Mouse (Mus musculus) inflammation-experienced regulatory T-cells, adult 6 months (primary cell): ENCODE measurements at regions not wholly inside any gene's neighbourhood (a gene's known extent, or its start where the extent isn't known, plus 50 kb on each side); places are given as distances from the start of the nearest gene placed in this dataset.
A peak's percentile ranks its signal among the peaks of the same experiment; 100 is the strongest.
"Not testable (repeated sequence)": the region's sequence is repeated elsewhere in the genome, so short reads cannot be mapped to it uniquely, and the experiment has no call there.

Source experiments
- ATAC-seq: one replicate; pipeline ENCODE4 v1.8.0; 2017

DNA sequence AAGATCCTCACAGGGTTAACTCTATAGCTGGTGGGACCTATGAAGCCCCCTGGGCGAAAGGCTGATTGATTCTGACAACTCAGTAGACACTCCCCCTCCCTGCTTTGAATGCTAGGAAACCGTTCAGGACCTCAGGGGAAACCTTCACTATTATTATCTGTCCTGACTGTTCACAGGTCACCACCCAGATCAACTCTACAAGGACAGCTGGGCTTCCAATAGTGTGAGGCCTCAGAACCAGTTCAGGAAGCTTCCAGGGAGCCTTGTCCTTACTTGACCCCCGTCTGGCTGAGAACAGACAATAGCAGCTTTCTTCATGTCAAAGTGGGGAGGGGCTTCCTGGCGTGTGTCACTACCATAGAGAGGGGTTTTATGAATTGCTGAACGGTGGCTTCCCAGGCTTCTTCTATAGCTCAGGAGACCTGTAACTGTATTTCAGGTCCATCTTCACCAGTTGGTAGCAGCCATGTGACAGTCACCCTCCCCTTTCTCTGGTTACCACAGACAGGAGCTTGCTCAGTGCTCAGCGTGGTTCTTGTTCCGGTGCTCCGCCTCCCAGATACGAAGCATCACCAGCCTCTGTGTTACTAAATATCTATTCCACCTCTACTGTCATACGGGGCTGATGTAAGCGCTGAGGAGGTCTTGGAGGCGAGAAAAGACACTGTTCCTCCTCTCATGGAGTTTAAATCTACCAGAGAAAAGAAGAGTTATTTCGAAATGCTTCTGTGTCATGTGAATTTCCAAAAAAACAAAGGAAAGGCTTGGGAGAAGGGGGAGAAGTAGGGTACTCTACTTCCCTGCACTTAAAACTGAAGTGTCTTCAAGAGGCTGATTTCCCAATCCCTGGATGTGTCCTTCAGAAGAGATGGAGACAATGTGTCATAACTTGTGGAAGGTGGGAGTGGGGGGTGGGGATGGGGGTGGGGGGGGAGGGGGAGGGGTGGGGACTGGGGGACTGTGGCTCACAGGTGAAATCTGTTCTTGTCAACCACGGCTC lies 96.9 kb downstream of the Vcpkmt start:
- ATAC-seq = peak; percentile 100

DNA sequence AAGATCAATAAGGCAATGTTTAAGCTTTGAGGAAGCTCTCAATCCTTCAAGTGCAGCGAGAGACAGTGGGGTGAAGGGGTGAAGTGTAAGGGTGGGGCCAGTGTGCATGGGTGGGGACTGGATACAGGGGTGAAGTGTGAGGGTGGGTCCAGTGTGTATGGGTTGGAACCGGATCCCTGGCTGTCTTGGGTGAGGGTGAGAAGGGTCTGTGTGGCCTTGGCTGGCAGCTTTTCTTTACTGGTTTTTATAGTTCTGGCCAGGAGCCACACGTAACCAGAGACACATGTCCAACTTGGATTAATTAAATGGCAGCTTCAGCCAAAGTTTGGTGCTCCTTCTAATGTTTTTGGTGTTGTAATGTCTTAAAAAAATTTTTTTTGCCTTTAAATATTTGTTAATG lies 101.4 kb downstream of the Vcpkmt start:
- ATAC-seq = no peak

DNA sequence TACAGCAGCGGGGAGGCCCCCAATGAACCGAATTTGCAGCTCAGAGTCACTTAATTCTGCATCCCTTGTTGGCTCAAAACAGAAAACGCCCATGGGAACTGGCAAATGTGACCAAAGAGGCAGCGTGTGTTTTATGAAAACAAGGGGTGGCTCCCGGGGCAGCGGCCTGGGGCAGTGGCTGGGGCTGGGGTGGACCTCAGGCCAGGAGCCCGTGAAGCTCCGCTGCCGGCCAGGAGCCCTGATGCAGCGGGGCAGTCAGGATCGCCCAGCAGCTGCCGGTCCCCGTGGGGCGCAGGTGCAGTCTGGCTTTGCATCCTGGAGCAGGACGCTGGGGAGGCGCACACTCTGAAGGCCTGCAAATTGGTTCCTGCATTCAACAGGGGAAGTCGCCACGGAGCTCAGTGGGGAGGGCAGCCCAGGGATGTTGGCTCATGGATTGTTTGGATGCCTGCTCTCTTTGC lies 104.4 kb upstream of the Gm9887 start:
- ATAC-seq = no peak

DNA sequence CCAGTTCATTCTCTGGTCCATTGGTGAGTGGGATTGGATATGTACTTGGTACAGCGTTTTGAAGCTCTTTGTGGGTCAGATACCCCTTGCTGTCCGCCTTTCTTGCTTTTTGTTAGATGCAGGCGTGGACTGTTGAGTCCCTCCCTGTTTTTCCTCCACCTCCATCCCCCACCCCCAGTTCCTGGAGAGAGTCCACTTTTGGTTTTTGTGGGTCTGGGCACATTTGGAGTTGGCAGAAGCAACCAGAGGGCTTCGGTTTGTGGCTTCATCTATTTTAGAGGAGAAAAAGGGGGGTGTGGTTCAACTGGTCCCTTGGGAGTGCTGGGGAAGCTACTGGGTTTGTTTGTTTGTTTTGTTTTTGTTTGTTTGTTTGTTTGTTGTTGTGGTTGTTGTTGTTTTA lies 103.9 kb upstream of the Gm9887 start:
- ATAC-seq = no peak

DNA sequence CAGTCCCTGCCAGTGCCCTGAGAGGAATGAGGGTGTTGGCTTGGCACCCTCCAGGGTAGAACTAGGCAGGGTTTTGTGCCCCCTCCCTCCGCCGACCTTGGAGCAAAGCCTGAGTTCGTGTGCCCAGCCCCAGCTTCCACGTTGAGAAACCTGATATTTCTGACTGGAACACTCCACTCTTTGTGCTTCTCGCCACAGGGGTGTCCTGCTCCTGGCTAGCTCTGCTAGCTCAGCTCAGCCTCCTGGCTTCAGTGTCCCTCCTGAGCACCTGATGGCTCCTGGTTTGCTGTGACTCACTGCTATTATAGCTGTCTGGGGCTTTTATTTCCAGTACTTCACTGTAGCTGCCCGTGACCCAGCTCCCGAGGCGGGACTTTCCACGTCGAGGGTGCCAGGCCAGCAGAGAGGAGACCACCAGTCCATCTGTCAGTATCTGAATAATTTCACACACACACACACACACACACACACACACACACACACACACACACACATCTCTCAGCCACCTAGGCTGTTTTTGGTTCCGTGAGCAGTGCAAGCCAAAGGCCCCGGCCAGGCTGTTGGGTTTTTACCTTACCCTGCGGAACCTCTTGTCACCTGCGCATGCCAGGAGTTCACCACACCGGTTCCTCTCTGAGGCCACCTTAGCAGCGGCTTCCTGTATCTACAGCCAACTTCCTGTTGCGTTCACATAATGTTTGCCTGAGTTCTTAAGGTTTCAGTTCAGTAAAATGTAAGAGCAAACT lies 102.8 kb upstream of the Gm9887 start:
- ATAC-seq = peak; percentile 95

DNA sequence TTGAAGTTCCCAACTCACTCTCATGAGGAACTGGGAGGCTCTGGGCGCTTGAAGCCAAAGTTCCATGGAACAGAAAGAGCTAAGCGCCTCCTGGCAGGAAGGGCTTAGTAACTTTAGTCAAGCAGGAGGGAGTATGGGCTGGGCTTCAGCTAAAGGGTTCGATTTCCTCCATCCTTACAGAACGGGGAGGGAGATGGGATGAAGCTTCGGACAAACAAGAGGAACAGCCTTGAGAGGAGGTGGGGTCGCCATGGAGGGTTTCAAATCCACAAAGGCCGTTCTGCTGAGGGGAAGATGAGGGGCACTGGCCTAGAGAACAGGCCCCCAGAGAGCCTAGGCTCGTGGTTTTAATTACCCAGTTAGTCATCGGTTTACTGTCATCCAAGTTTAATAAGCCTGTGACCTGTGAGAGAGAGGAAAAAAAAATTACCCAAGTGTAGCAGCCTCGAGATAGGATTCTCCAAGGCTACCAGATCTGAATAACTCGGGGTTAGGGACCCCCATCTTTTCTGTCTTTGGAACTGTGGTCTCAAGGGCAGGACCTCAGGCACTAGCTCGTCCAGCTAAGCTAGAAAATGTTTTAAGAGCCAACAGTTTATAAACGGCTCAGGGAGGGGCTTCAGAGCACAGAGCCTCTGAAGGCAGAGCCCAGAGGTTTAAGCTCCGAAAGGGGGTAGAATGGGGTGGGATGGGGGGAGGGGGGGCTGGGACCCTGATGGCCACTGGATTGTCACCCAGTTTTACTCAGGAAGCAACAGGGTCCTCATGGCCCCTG lies 102.1 kb upstream of the Gm9887 start:
- ATAC-seq = no peak

DNA sequence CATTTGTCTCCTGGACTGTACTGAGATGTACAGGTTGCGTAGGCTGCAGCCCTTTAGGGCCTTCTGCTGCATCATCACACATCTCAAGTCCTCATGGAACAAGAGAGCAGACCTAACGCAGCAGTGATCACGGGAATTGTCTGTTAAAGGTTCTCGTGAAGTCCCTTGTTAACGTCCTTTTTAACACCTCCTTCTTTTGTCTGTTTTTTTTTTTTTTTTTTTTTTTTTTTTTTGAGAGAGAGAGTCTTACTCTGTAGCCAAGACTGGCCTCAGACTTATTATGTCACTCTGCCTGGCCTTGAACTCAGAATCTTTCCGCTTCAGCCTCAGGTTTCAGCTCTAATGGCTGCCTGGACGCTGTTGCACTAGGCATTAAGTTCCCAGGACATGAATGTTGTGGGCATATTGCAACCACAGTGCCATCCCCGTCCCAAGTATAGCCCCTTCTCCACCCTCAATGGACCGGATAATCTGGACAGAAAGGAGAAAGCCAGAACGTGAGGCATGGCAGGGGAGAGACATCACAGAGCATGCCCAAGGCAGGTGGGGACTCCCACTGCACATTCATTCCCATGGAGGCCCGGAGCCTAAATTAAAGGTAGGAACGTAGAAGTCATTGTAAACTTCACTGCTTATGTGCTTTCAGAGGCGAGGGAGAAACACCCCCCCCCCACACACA lies 101.3 kb upstream of the Gm9887 start:
- no peak for ATAC-seq

DNA sequence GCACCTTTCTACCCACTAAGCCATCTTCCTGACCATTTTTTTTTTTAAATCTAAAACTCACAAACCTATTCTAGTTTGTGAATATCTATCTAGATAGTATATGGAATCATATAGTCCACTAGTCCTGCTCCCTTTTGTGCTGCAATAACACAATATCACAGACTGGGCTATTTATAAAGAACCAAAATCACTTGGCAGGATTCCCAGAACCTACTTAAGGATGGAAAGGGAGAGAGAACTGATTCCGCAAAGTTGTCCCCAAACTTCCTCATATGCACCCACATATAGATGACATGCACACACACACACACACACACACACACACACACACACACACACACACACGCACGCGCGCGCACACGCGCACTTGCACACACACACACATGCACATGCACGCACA lies 100.7 kb upstream of the Gm9887 start:
- ATAC-seq = no peak

DNA sequence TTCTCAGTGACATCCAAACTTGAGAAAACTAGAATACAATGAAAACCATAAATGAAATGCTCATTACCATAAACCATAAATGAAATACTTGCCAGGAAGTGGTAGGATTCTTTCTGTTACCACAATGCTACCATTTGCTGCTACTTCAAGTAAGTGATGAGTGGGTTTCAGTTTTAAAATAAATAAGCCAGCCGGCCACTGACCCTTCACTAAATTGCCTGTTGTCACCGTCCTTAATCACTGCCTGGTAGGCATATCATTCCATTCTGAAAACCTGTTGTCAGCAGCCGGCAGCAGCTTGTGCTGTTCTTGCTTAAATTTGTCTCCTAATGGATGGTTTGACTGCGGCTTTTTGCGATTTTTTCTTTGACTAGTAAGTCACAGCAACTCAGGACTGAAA lies 99.6 kb upstream of the Gm9887 start:
- ATAC-seq = peak; percentile 20

DNA sequence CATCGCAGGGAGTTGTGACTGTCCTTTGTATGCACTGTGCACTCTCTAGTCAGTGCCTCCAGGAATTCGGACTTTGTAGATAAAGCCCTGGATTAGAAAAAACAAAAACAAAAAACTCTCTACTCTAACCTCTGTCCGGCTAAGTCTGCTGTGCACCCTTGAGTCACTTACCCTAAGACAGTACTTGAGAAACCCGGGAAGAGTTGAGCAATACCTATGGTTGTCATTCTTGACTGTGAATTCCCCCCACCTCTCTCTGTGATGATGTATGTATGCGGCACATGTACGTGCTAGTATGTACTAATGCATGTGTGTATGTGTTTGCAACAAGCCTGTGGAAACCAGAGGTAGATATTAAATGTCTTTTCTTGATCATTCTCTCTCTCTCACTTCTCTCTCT lies 96.7 kb upstream of the Gm9887 start:
- ATAC-seq = no peak

DNA sequence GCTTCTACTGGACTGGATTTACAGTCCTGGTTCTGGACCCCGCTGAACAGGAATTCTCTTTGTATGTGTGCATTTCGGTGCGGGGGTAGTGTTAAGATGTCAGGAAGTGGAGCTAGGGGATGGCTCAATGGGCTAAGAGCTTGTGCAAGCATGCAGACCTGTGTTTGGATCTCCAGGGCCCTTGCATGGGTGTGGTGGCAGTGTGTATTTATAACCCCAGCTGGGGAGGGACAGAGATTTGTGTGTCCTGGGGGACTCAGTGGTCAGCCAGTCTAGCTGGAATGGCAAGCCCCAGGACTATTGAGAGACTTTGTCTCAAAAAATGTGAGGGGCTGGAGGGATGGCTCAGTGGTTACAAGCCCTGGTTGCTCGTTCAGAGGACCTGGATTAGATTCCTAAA lies 95.1 kb upstream of the Gm9887 start:
- ATAC-seq = no peak

DNA sequence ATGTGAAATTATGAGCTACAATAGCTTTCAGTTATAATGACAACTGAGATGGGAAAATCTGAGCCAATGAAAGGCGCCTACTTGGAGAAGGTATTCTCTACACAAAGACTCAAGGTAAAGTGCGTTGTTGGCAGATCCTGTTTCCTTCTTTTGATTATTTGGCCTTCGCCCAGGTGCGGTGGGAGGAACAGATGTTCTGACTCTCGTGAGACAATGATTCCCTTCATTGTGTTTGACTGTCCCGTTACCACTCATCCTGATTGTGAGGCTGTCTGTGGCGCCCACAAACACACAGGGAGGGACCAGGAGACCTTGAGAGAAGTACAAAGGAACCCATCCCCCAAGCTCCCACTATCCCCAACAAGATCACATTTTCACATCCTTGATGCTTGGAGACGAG lies 92.6 kb upstream of the Gm9887 start:
- ATAC-seq = no peak

DNA sequence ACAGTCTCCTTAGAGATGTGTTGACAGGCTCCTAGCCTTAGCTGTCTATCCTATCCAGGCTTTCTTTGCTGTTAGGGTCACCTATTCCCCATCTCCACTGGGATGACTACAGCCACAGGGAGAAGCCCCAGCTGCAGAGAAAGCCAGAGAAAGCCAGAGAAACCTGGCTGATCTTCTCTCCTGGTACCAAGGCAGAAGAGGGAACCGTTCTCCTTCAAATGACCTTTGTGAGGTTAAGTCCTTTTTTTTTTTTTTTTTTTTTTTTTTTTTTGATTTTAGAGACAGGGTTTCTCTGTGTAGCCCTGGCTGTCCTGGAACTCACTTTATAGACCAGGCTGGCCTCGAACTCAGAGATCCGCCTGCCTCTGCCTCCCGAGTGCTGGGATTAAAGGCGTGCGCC lies 91.1 kb upstream of the Gm9887 start:
- ATAC-seq = not testable (repeated sequence)

DNA sequence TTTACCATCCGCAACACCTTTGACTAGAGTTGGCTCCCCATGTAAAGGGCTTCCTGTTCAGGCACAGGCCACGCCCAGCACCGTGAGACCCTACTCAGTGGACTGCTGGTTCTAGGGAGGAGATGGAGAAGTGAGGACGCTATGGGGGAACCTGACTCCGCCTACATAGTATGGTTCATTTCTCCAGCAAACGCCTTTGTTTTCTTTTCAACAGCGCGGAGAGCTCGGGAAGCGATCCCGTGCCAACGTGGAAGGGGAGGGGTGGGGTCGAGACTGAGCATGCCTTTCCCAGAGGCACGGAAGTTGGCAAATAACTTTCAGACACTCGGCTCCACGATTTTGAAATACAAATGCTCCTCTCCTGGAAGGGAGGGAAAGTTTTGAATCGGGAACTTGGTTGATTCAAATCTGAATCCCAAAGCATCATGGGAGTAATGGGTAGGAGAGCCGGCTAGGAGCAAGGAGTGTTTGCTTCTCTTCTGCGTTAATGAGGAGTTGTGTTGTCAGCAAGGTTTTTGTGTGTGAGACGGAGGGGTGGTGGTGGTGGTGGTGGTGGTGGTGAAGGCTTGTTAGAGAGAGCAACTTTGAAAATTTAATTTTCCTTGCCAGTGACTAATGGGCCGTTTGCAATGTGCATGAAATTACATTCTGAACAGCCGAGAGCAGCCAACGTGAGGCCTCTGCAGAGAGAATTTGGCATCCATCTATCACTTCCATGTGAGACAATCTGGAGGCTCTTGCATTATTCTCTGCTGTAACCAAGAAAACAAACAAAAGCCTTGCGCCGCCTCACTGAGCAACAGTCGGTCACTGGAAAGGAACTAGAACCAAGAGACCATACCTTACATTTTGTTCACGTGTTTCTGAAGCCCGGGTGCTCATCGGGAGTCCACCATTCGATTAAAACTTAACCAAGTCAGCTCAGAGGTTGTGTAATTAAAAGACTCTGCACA lies 89.9 kb upstream of the Gm9887 start:
- peak; percentile 51 for ATAC-seq

DNA sequence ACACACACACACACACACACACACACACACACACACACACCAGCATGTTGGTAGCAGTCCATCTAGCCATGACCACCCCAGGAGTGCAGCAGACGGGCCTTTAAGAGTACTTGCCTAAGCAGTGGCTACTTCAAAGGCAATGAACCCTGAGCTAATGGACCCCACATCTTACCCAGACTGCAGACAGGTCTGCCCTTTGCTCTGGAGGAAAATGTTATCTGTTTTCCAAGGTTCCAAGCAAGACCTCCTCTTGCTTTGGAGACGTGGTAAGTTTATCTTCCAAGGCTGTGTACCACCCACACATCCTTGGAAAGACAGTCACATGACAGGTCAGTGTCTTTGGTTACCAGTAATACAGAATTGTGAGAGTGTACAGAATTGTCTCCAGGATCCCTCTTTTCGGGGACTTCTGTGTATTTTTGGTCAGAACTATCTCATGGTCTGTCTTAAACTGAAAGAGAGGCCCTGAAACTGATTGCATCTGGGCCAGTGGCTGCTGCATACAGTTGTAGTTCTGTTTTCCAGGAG lies 88.4 kb upstream of the Gm9887 start:
- ATAC-seq = no peak

DNA sequence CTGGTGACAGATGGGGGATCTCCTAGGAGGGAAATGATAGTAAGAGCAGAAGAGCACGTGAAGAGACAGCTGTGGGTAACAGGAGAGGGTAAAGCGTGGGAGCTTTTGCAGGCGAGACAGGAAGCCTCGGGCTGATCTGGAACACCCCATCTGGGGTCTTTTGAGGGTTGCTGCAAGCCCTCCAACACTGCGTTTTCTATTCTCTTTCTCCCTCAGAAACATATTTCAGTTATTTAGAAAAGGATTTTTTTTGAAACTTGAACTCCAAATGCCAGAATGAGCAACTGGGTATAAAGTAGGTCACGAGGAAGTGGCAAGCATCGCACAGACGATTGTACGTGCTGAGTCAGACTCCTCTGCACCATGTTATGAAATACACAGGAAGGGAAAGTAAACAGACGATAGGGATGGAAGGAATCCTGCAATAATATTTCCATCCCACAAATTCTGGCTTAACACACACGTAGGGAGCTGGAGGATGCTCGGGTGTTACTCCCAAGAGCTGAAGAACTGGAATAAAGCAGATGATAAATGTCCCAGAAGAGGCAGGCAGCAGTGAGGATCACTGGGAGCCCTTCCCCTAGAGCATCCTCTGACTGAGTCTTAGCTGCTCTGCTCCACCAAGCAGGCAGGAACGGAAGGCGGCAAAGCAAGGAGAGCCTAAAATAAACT lies 86.0 kb upstream of the Gm9887 start:
- ATAC-seq = peak; percentile 89

DNA sequence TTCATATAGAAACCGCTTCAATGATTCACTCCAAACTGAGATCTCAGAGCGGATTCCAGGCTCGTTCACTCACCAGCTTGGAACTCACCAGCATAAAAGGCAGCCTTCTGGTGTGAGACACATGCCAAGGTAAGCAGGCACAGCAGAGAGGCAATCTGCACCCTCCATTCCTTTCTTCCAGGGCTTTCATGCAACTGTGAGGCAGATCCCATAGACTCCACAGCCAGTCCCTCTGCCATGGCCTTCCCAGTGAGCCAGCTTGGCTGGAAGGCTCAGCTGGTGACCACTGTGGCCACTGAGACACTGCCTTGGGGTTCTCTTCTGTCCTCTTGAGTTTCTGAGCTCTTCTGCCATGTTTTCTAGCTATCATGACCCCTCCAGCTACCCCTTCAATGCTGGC lies 84.5 kb upstream of the Gm9887 start:
- no peak for ATAC-seq

DNA sequence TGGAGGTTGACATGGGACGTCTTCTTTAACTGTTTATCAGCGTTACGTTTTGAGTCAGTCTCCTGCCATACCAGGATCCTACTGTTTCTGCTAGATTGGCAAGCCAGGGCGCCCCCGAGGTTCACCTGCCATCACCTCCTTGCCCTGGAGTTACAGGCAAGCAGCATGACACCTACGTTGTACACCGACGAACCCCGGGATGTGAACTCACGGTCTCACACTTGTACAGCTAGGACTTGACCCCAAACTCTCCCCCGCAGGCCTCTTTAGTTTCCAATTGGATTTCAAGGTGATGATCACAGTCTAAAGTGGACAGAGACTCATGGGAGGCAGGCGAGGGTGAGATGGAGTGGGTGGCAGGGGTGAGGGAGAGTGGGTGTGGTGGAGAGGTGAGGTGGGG lies 83.9 kb upstream of the Gm9887 start:
- no peak for ATAC-seq

DNA sequence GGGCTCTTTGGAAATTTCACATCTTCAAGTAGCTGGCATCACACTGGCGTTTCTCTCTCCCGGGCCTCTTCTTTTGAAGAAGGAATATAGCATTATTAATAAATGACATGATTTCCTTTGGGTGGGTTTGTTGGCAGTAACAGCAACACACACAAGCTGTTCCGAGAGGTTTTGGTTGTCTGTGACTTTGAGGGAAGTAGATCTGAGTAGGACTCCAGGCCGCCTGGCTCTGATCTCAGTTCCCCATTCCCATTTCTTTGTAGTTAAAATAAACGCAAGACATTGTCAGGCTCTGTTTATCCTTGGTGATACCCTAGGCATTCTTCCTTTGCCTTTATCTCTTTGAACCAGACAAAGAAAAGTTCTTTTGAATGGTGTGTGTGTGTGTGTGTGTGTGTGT lies 83.3 kb upstream of the Gm9887 start:
- ATAC-seq = no peak

DNA sequence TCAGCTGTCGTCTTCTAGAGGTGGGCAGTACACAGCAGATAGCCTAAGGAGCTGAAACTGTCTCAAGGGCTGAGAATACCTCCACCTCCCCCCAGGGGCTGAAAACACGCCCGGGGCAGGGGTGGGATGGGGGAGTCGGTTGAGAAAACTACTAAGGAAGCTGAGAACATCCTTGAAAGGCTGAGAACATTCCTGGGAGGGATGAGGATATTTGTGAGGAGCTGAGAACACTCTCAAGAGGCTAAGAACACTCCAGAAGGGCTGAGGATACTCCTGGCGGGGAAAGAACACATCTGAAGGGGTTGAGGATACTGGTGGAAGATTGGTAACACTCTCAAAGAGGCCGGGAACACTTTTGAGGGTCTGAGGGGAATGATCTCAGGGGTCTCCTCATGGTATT lies 81.3 kb upstream of the Gm9887 start:
- no peak for ATAC-seq
